Mouse (Mus musculus): ENCODE results near the gene Btg1. TPM values are rescaled to one million over a fixed set of nuclear protein-coding genes. Genes with fewer than 3 reads are reported as not detected.

Gene Btg1
- 10 to 100 TPM; 46.8 to 48.7 TPM for total RNA-seq (2021)

- intact Hi-C loops (cut with DNase I), result loop anchor here (5.0 kb wide), 1 partner anchor 696 kb away; no protein-coding TSS in a partner anchor
- DNase-seq, result peak; percentile 100
Measured at GRCm38 (mm10) chr10:96616709-96617116, at the start of gene Btg1. Gene Btg1 (plus strand): TSS chr10:96617006.

DNA sequence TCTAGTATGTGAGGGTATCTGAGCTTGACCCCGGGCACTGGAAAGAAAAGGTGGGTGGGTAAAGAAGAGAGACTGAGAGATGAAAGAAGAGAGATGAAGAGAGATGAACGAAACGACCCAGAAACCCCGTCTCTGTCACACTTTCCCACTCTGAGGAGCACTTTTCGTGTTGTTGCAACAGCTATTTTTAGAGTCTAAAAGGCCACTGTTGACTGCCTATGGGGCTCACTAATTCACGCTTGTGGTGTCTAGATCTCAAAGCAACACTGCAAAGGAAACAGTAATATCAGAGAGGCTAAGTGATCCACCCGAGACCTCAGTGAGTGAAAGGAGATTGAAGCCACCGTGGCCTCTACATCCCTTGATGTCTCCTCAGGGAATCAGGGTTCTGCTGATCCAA lies 47.3 kb upstream of the Btg1 start:
- DNase-seq, result no peak

GRCm38 (mm10) chr10:96571176-96571575 lies 45.6 kb upstream of the Btg1 start:
- DNase-seq, result no peak
- intact Hi-C loops (cut with DNase I), result no loop called here

More for the DNA sequence above, 47.3 kb upstream of the Btg1 start:
- intact Hi-C loops (cut with DNase I), result no loop called here

GRCm38 (mm10) chr10:96574786-96575185 lies 42.0 kb upstream of the Btg1 start:
- intact Hi-C loops (cut with DNase I), result no loop called here
- DNase-seq, result no peak

GRCm38 (mm10) chr10:96575338-96575737 lies 41.5 kb upstream of the Btg1 start:
- intact Hi-C loops (cut with DNase I), result no loop called here
- no peak for DNase-seq

DNA sequence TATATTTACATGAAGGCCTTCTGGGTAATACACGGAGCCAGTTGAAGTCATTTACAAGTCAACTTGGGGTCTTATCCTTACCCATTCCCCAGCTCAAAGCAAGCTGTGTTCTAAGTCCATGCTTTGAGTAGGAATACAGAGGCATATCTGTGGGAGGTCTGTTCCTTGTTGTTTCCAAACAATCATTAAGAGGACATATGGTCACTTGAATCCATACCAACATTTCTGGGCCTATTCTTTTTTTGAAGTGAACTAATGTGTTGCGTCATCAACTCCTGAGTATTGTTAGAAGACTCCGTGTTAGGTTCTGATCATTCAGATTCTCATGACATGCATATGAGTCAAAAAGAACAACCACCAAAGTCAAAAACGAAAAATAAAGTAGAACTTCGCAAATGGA lies 37.9 kb upstream of the Btg1 start:
- intact Hi-C loops (cut with DNase I), result no loop called here

DNA sequence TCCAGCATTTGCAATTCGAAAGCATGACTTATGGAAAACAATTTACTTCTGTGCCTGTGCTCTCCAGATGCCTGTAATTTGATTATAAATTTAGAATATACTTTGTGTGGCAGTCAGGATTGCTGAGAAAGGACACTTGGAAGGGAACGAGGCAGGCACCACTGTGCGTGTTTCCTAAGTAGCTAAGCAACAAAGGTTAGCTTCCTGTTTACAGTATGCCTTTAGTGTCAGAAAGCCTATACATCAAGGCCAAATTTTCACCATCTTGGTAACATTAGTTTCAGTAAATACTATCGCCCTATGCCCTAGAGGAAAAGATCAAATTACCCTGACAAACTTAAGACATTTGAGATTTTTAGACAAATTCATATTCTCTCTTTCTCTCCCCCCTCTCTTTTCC lies 37.4 kb upstream of the Btg1 start:
- no peak for DNase-seq
- intact Hi-C loops (cut with DNase I), result no loop called here

More for the DNA sequence above, 37.9 kb upstream of the Btg1 start:
- no peak for DNase-seq

- intact Hi-C loops (cut with DNase I), result no loop called here
- peak; percentile 32 for DNase-seq
Measured at GRCm38 (mm10) chr10:96580246-96580645, 36.6 kb upstream of the Btg1 start.

GRCm38 (mm10) chr10:96581232-96581631 lies 35.6 kb upstream of the Btg1 start:
- intact Hi-C loops (cut with DNase I), result no loop called here

DNA sequence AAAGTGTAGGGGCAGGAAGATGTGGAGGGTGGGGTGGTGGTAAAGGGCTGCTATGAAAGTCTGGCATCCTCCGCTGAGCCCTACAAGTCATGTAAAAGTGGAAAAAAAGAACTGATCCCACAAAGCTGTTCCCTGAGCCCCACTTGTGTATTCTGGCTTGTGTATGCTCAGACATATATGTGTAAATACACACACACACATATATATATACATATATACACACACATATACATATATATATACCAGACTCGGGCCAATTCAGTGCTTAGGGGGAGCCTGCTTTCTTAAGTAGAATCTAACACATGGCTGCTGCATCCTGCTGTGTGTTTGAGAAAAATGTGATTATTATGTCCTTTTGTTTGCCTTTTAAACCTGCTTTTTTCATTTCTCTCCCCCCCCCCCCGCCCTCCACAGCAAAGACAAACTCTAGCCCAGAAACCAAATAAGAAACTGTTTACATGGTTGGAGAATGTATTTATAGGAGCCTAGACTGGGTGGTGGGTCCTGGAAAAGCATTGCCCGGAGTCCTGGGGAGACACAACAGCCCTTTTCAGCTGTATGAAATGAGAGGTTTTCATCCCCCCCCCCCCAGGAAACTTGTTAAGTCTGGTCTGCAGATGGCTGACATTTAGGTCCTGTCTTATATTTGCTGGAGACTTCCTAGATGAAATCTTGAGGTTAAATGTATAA lies 30.5 kb upstream of the Btg1 start:
- intact Hi-C loops (cut with DNase I), result no loop called here
- DNase-seq, result no peak

More at GRCm38 (mm10) chr10:96581232-96581631, 35.6 kb upstream of the Btg1 start:
- DNase-seq, result no peak

- intact Hi-C loops (cut with DNase I), result no loop called here
Measured at GRCm38 (mm10) chr10:96586881-96587217, 30.0 kb upstream of the Btg1 start.

GRCm38 (mm10) chr10:96588233-96588632 lies 28.6 kb upstream of the Btg1 start:
- DNase-seq, result no peak
- intact Hi-C loops (cut with DNase I), result no loop called here

More at GRCm38 (mm10) chr10:96586881-96587217, 30.0 kb upstream of the Btg1 start:
- no peak for DNase-seq

- no peak for DNase-seq
- intact Hi-C loops (cut with DNase I), result no loop called here
Measured at GRCm38 (mm10) chr10:96589781-96590180, 27.0 kb upstream of the Btg1 start.

DNA sequence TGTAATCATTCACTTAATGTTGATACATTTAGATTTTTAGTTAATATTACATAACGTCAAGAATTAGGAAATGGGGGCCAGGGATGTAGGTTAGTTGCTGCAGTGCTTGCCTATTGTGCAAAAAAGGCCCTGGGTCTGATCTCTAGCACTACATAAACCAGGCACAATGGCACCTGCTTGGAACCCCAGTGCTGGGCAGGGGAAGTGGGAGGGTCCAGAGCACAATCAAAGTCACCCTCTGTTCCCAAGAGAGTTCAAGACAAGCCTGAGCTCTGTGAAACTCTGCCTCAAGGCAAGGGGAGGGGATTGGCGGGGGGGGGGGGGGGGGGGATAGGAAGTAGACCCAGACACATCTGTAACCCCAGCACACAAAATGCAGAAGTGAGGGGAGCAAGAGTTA lies 24.7 kb upstream of the Btg1 start:
- no peak for DNase-seq
- intact Hi-C loops (cut with DNase I), result no loop called here

- intact Hi-C loops (cut with DNase I), result no loop called here
- DNase-seq, result no peak
Measured at GRCm38 (mm10) chr10:96595435-96596132, 21.2 kb upstream of the Btg1 start.

- no peak for DNase-seq
- intact Hi-C loops (cut with DNase I), result no loop called here
Measured at GRCm38 (mm10) chr10:96596411-96596810, 20.4 kb upstream of the Btg1 start.

- no peak for DNase-seq
- intact Hi-C loops (cut with DNase I), result no loop called here
Measured at GRCm38 (mm10) chr10:96599641-96600040, 17.2 kb upstream of the Btg1 start.

- DNase-seq, result no peak
- intact Hi-C loops (cut with DNase I), result no loop called here
Measured at GRCm38 (mm10) chr10:96601670-96602069, 15.1 kb upstream of the Btg1 start.

DNA sequence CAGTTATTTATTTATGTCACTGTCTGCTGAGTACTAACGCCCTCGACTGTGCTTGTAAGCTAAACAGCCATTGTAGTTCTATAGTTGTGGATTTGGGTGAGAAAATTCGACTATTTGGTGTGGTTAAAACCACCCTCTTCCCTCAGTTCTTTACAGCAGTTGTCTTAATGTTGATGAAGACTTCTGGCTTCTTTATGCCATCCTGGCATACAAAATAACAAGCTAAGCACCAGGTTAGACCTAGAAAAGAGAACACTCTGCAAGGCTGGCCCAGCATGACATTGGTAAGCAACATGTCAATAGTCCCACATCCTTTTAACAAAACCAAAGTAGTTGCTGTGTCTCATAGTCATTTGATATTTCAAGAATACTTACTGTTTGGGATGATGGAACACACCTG lies 14.5 kb upstream of the Btg1 start:
- intact Hi-C loops (cut with DNase I), result no loop called here
- DNase-seq, result no peak

DNA sequence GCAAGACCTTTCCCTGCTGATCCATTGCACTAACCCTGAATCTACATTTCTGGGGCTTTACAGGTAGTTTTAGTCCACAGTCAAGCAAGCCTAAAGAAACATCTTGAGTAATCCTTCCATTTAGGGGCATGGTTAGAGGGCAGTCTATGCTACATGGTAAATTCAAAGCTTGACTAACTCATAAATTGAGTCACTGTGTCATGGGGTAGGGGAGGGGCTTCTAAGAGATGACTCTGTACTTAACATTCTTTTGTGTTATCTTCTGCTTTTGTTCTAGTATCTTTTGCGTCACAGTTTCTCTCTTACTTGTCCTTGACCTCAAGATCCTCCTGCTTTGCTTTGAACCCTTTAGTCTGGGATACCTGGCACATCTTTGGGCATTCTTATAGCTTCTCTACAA lies 11.6 kb upstream of the Btg1 start:
- intact Hi-C loops (cut with DNase I), result no loop called here
- DNase-seq, result no peak

GRCm38 (mm10) chr10:96605856-96606255 lies 10.9 kb upstream of the Btg1 start:
- intact Hi-C loops (cut with DNase I), result no loop called here
- no peak for DNase-seq

DNA sequence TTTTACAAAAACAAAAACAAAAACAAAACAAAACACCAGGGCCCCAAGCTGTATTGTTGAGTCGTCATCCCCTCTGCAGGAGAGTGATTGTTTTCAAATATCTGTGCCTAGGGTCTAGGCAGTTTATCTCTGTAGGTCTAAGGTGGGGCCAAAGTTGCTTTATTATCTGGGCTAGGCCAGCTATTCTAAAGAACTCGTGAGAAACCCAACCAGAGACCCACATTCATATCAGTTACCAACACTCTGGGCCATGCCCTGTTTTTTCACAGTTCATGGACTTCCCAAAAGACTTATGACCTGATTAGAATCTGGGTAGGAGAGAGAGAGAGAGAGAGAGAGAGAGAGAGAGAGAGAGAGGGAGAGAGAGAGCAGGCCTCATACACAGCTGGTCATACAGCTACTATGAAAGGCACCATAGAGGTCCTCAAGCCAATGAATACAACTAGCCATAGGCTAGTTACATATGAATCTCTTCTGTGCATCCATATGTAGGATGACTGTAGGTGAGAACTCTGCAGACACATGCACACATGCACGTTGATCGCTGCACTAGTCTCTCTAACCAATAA lies 9.1 kb upstream of the Btg1 start:
- no peak for DNase-seq
- intact Hi-C loops (cut with DNase I), result no loop called here
